Mouse (Mus musculus): Measurements from ENCODE around the gene Igsf1.

The Igsf1 gene

GRCm38 (mm10) chrX:49797213-49798019 is at the start of gene Igsf1:
Igsf1 (minus strand) TSS chrX:49797749.
- DNase-seq (ENCODE audit: low spot score) = peak; percentile 69

- no peak for DNase-seq (ENCODE audit: low spot score)
These were observed 26.7 kb downstream of the Igsf1 start for GRCm38 (mm10) chrX:49770828-49771227.

- no peak for DNase-seq (ENCODE audit: low spot score)
These were observed 52.4 kb downstream of the Igsf1 start for GRCm38 (mm10) chrX:49745192-49745591.

GRCm38 (mm10) chrX:49734959-49735358 is 62.6 kb downstream of the Igsf1 start, which contains the start of gene Olfr1321:
Olfr1321 (minus strand) TSS chrX:49735059.
- no peak for DNase-seq (ENCODE audit: low spot score)
